Mouse (Mus musculus) gastrocnemius, adult 8-10 months (tissue): Measurements from ENCODE around the gene Anxa11. TPM values are rescaled to one million over a fixed set of nuclear protein-coding genes. Genes with fewer than 3 reads are reported as not detected.
"Not testable (repeated sequence)": the region's sequence is repeated elsewhere in the genome, so short reads cannot be mapped to it uniquely, and the experiment has no call there.

Experiments used
- DNase-seq, 2 experiments: peaks; one replicate each; pipeline ENCODE4 v3.0.0; 2022; ENCODE audit warnings: low spot score in 2 of 2
- total RNA-seq, 4 experiments: library from RNA; stranded (reverse); gene quantifications; 2 replicates each; pipeline ENCODE4 v1.2.4; 2022

Gene Anxa11
- 100 to 1,000 TPM in 3 of 4 experiments, 10 to 100 TPM in 1; 92.4 to 119 (median 105) TPM for total RNA-seq

GRCm38 (mm10) chr14:25841991-25842687 lies at the start of gene Anxa11:
Gene Anxa11, plus strand, starts transcription at chr14:25842156.
- peak; percentile 84 to 85 for DNase-seq

GRCm38 (mm10) chr14:25794331-25794730 lies 47.6 kb upstream of the Anxa11 start:
- no peak for DNase-seq

- DNase-seq: no peak
Measured at GRCm38 (mm10) chr14:25795067-25795466, 46.9 kb upstream of the Anxa11 start.

- peak; percentile 68 to 83 for DNase-seq
Measured at GRCm38 (mm10) chr14:25795561-25796174, 46.3 kb upstream of the Anxa11 start.

DNA sequence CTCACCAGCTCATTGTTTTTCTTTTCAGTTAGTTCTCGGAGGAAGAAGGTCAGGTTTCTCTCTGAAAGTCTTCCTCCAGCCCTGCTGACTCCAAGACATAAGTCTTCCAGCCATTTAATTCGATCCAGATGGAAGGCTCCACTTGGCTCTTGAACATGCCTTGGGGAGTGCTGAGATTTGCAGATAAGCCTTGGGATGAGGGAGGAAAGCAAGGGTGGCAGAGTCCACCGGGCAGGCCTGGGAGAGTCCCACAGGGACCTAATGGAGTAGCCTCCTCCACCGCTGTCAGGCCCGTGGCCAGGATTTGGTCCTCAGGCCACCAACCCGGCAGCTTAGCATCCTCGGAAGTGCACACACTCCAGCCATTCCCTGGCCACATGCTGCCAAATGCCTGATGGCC lies 45.3 kb upstream of the Anxa11 start:
- DNase-seq: no peak

DNA sequence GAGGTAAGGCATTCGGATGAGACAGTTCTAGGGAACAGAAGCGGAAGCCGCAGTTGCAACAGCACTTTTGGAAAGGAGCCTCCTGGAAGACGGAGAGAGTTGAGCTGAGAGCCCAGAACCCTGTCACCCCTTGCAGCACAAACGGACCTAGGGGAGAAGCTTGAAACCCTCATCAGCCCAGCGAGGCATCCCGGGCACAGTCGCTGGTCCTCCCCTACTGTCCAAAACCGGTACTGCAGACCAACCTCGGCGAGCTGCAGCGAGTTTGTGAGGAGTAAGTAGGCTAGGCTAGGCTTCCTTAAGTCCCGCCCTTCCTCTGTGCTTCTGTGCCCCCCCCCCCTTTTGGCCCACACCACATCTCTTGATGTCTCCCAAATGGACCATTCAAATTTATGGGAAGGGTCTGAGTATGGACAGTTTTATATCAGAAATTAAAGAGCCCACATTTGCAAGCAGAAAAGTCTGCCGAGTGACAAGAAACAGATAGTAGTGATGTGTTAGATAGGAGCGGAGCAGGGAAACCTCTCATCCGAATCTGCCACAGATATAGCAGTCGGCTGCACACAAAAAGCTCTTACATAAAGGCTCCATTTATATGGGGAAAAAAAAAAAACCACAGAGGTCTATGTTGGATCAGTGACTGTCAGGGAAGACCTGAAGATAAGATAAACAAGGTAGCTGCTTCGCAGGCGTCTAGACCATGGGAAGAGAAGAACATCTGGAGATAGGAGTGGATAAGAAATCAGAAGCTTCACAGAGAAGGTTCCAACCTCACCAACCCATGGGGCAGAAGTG lies 41.6 kb upstream of the Anxa11 start:
- DNase-seq: peak; percentile 83 to 86

DNA sequence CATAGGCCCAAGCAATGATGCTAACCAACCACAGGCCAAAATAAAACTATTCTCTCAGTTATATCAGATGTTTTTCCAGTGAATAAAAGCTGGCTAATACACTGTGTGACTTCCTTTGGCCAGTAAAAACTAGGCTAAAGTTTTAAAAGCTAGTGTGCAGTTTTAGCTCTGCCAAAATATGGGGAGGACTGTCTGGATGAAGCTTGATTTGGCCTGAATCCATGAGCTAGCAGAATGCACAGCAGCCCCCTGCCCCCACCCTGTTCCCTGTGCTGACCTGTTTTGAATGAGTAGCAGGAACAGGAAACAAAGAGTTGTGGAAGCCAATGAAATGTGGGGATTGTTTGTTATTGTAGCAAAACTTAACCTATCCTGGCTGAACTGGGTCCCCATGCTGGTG lies 39.4 kb upstream of the Anxa11 start:
- DNase-seq: no peak

- no peak for DNase-seq
Measured at GRCm38 (mm10) chr14:25803246-25803809, 38.6 kb upstream of the Anxa11 start.

GRCm38 (mm10) chr14:25805871-25806270 lies 36.1 kb upstream of the Anxa11 start:
- peak; percentile 74 to 90 for DNase-seq

GRCm38 (mm10) chr14:25806561-25806960 lies 35.4 kb upstream of the Anxa11 start:
- no peak for DNase-seq

- DNase-seq: not testable (repeated sequence)
Measured at GRCm38 (mm10) chr14:25811026-25811425, 30.9 kb upstream of the Anxa11 start.

GRCm38 (mm10) chr14:25814140-25814539 lies 27.8 kb upstream of the Anxa11 start:
- DNase-seq: no peak

DNA sequence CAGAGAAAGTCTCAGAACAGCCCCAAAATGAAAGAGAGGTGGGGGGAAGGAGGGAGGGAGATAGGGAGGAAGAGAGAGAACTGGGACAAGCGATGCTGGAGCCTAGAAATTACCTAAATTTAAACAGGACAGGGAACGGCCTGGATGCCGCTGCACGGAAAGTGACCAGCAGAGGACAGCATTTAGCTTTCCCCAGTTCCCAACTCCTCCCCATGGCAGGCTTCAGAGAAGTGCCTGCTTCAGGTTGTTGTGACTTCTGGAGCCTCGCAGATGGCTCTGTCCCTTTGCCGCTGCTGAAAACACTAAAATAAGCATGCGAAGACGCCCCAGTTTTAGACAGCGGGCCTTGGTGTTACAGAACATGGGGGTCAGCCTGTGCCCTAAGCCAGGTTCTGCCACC lies 25.5 kb upstream of the Anxa11 start:
- peak; percentile 48 to 49 for DNase-seq

DNA sequence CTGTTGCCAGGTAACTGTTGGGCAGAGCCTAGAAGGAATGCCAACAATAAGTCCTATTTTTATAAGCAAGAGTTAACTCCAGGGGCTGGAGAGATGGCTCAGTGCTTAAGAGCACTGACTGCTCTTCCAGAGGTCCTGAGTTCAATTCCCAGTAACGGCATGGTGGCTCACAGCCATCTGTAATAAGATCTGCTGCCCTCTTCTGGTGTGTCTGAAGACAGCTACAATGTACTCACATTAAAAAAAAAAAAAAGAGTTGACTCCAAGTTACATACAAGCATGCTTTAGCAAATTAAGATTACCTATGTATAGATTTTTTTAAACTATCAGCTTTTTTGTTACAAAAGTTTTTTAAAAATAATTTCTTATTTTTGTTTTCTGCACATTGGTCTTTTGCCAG lies 19.4 kb upstream of the Anxa11 start:
- DNase-seq: no peak

DNA sequence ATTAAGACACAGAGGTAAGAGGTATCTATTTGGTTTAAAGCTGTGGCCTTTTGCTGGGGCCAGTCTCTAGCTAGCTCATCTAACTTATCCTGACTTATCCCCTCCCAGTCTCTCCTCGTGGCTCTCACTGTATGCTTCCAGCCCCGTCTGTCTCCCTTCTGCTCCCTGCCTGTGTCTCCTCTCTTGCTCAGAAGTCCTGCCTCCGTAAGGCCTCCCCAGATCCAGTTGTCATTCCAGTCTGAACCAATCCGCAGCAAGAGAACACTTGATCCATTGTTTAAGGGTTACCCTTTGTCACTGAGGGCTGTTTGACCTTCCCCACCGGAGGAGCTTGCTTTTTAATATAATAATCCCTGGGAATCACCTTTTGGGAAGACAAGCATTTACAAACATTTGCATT lies 17.0 kb upstream of the Anxa11 start:
- DNase-seq: no peak

DNA sequence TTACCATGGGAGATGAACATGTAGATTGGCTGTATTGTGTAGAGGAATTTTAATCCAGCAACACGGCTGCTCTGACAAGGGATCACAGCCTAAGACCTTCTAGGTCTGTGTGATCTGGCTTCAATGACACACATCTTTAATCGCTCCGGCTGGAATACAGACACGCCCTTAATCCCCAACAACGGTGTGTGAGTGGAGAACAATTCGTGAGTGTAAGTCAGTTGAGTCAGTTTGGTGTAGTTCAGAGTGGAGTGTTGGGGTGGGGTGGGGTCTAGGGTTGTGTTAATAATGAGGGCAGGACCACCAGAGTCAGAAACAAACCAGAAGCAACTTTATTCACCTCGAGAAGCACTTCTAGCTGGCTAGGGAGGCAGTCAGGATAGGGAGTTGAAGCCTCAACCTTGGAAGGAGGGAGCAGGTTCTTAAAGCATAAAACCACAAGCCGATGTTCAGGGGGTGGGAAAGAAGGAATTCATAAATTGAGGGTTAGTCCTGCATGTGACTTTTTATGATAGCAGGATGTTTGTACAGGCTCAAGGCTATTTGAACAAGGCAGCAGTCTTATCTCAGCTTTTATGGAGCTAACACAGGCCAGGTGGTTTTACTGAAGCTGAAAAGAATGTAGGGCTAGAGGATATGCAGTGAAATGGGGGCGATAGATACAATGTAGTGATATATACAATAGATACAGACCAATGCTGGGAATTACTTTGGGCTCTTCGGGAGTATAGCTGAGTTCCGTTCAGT lies 15.9 kb upstream of the Anxa11 start:
- DNase-seq: no peak

DNA sequence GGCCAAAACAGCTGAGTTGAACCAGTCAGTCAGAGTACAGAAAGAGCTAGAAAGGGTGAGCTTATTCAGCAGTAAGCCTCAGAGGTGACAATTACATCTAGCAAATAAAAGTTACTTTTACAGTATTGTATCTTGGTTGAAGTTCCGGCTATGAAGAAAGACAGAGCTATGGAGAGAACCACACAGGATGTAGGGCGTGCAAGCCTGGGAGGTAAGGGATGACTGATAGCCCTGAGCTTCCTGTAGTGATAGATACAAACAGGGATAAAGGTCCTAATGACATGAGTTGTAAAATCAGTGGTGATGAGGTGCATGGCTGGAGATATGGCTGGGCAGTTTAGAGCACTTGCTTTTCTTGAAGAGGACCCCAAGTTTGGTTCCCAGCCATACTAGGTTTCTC lies 15.1 kb upstream of the Anxa11 start:
- DNase-seq: no peak

- no peak for DNase-seq
Measured at GRCm38 (mm10) chr14:25831332-25831731, 10.6 kb upstream of the Anxa11 start.

- DNase-seq: peak; percentile 48 to 49
Measured at GRCm38 (mm10) chr14:25832301-25832700, 9.7 kb upstream of the Anxa11 start.

DNA sequence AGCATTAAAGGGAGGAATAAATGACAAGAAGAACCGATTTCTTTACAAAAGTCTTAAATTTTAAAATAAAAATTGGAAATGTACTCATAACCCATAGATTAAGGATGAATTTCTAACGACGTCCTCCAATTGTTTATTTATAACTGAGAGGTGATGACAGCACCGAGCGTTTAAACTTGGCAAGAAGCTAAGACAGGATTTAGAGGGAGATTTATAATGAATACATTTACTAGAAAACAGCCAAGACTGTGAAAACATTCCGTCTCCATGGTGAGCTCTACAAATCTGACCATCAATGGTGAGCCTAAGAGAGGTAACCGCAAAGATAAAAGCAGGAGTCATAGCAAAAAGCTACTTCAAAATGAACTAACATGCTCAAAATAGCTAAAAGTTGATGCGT lies 3.5 kb upstream of the Anxa11 start:
- no peak for DNase-seq

GRCm38 (mm10) chr14:25839791-25840190 lies 2.2 kb upstream of the Anxa11 start:
- no peak for DNase-seq
